In genomic region chr11:65020744-65021143, GRCm38 (mm10) we compare ENCODE assay signal across 19 mouse cellular contexts.
"Had no signal": no experiment of that assay in that cellular context is flagged by ENCODE, and none has a peak within 500 bp of the region (broad histone marks: within the 10 kb centered on the region; RNA-seq: fewer than 3 reads in every experiment).

No protein-coding gene starts in this region.

- H3K4me3 ChIP-seq: intestine, embryonic 15.5 days; kidney, embryonic 15.5 days; left cerebral cortex, adult 2 months; liver, embryonic 13.5 days; lung, embryonic 15.5 days; megakaryocyte, embryonic 14.5 days; midbrain, embryonic 10.5 days; midbrain, embryonic 13.5 days; myocyte; neural tube, embryonic 13.5 days; stomach, embryonic 15.5 days had no signal

- H3K27ac ChIP-seq: intestine, embryonic 15.5 days; kidney, embryonic 15.5 days; left cerebral cortex, adult 2 months; liver, embryonic 13.5 days; lung, embryonic 15.5 days; midbrain, embryonic 10.5 days; midbrain, embryonic 13.5 days; neural tube, embryonic 13.5 days; stomach, embryonic 15.5 days had no signal

- DNase-seq: kidney, adult 11 months; kidney, adult 8-10 months; kidney, postnatal 10 days; layer of hippocampus, adult 9-11 months; liver, embryonic 13.5 days; retina, postnatal 1 day; right cerebral cortex, postnatal 25 days; spleen, adult 18-20 months; thymus, postnatal 25 days had no signal
